Mouse (Mus musculus): Measurements from ENCODE around the gene Mgat5.

DNA sequence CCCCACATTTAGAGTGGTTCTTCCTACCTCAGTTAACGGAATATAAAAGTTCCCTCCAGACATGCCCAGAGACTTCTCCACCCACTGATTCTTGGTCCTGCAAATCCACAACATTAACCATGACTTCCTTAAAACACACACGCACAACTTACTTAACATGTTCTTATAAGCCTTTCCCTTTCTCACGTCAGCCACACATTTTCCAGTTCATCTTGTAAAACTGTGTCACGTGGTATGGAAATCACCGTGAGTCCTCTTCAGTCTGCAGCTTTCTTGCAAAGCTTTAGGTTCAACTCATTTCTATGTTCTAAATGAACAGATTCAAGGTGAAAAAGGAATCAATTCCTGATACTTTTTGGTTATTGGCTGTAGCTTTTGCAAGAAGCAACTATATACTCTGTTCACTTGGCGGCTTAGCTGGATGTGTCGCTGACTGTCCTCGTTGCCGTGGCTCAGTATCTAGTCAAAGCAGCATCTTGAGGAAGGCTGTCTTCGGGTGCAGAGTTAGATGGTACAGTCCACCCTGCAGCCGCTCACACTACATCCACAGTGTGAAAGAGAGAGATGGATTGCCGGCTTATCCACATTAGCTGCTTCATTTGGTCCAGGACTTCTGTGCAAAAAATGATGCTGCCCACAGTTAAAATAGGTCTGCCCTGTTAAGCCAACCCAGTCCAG lies 146.7 kb downstream of the Mgat5 start:
- no peak for TF ChIP-seq GATA1 (IDR thresholded peaks at IDR 0.05; ENCODE audit: low read length)
- TF ChIP-seq TAL1 (IDR thresholded peaks at IDR 0.05; ENCODE audit: low read length), result no peak

Measured in erythroblast, embryonic 14.5 days (primary cell).